Mouse (Mus musculus): ENCODE data around the gene Il20ra. TPM values are rescaled to one million over a fixed set of nuclear protein-coding genes. Genes with fewer than 3 reads are reported as not detected.

Gene Il20ra
- polyA plus RNA-seq (2016; fragmentation: Nextera tagmentation; extraction: Ambion mirVana): not detected in 2 replicates

GRCm38 (mm10) chr10:19712421-19712836, at the start of gene Il20ra:
TSS of gene Il20ra (plus strand) at chr10:19712570.
- Histone ChIP-seq H3K27ac (ENCODE audit: poor library complexity, severe bottlenecking) (no peak within 1 kb of the TSS), H3K4me1 (replicated peaks) (peaks cover 19% of the 10 kb centered on the region), H3K4me2 (peak within 1 kb of the TSS; percentile 74), H3K36me3 (no peaks in the 10 kb centered on the region), H3K27me3 (replicated peaks) (peaks cover 34% of the 10 kb centered on the region), H3K4me3 (peak within 1 kb of the TSS; percentile 45), H3K9ac (peak within 1 kb of the TSS; percentile 59), H3K9me3 (replicated peaks) (no peaks in the 10 kb centered on the region)
- ATAC-seq (ENCODE audit: insufficient number of reproducible peaks, low FRiP score): no peak
- WGBS: 2% methylated on average over 29 of the region's 29 CpGs

GRCm38 (mm10) chr10:19668973-19669372, 43.4 kb upstream of the Il20ra start:
- Histone ChIP-seq H3K4me3 (no peak overlapping the region), H3K4me2 (no peak overlapping the region), H3K4me1 (replicated peaks) (no peaks in the 10 kb centered on the region), H3K27me3 (replicated peaks) (no peaks in the 10 kb centered on the region), H3K9me3 (replicated peaks) (no peaks in the 10 kb centered on the region), H3K9ac (no peak overlapping the region), H3K27ac (ENCODE audit: poor library complexity, severe bottlenecking) (no peak overlapping the region), H3K36me3 (no peaks in the 10 kb centered on the region)
- ATAC-seq (ENCODE audit: insufficient number of reproducible peaks, low FRiP score): no peak
- WGBS: 82% methylated on average over 5 of the region's 5 CpGs

GRCm38 (mm10) chr10:19672015-19672414, 40.4 kb upstream of the Il20ra start:
- H3K4me3 ChIP-seq: no peak overlapping the region
- ATAC-seq (ENCODE audit: insufficient number of reproducible peaks, low FRiP score): no peak

GRCm38 (mm10) chr10:19673146-19673545, 39.2 kb upstream of the Il20ra start:
- no peaks in the 10 kb centered on the region for H3K27me3 ChIP-seq (replicated peaks)
- ATAC-seq (ENCODE audit: insufficient number of reproducible peaks, low FRiP score): no peak
- no peak overlapping the region for H3K27ac ChIP-seq (ENCODE audit: poor library complexity, severe bottlenecking)
- no peak overlapping the region for H3K4me2 ChIP-seq
- WGBS: 77% methylated on average over 1 of the region's 1 CpGs
- H3K36me3 ChIP-seq: no peaks in the 10 kb centered on the region
- H3K9me3 ChIP-seq (replicated peaks): no peaks in the 10 kb centered on the region
- H3K9ac ChIP-seq: no peak overlapping the region
- H3K4me1 ChIP-seq (replicated peaks): no peaks in the 10 kb centered on the region
- no peak overlapping the region for H3K4me3 ChIP-seq

More at GRCm38 (mm10) chr10:19672015-19672414, 40.4 kb upstream of the Il20ra start:
- no peak overlapping the region for H3K4me2 ChIP-seq
- H3K27me3 ChIP-seq (replicated peaks): no peaks in the 10 kb centered on the region
- no peak overlapping the region for H3K9ac ChIP-seq
- no peak overlapping the region for H3K27ac ChIP-seq (ENCODE audit: poor library complexity, severe bottlenecking)
- H3K36me3 ChIP-seq: no peaks in the 10 kb centered on the region
- no peaks in the 10 kb centered on the region for H3K4me1 ChIP-seq (replicated peaks)
- H3K9me3 ChIP-seq (replicated peaks): no peaks in the 10 kb centered on the region

GRCm38 (mm10) chr10:19687686-19688085, 24.7 kb upstream of the Il20ra start:
- no peak for ATAC-seq (ENCODE audit: insufficient number of reproducible peaks, low FRiP score)
- 76% methylated on average over 3 of the region's 3 CpGs for WGBS

GRCm38 (mm10) chr10:19691287-19691686, 21.1 kb upstream of the Il20ra start:
- 57% methylated on average over 3 of the region's 3 CpGs for whole genome bisulfite sequencing
- no peak overlapping the region for H3K9ac ChIP-seq
- H3K4me3 ChIP-seq: no peak overlapping the region
- peaks cover 9% of the 10 kb centered on the region for H3K4me1 ChIP-seq (replicated peaks)
- no peaks in the 10 kb centered on the region for H3K9me3 ChIP-seq (replicated peaks)
- no peaks in the 10 kb centered on the region for H3K27me3 ChIP-seq (replicated peaks)
- ATAC-seq (ENCODE audit: insufficient number of reproducible peaks, low FRiP score): no peak
- H3K36me3 ChIP-seq: no peaks in the 10 kb centered on the region
- H3K4me2 ChIP-seq: no peak overlapping the region
- no peak overlapping the region for H3K27ac ChIP-seq (ENCODE audit: poor library complexity, severe bottlenecking)

More at GRCm38 (mm10) chr10:19687686-19688085, 24.7 kb upstream of the Il20ra start:
- Histone ChIP-seq H3K36me3 (no peaks in the 10 kb centered on the region), H3K4me1 (replicated peaks) (peaks cover 9% of the 10 kb centered on the region), H3K9me3 (replicated peaks) (no peaks in the 10 kb centered on the region), H3K27ac (ENCODE audit: poor library complexity, severe bottlenecking) (no peak overlapping the region), H3K4me3 (no peak overlapping the region), H3K4me2 (no peak overlapping the region), H3K9ac (no peak overlapping the region), H3K27me3 (replicated peaks) (no peaks in the 10 kb centered on the region)

GRCm38 (mm10) chr10:19691771-19692170, 20.6 kb upstream of the Il20ra start:
- H3K9me3 ChIP-seq (replicated peaks): no peaks in the 10 kb centered on the region
- no peaks in the 10 kb centered on the region for H3K27me3 ChIP-seq (replicated peaks)
- no peak overlapping the region for H3K27ac ChIP-seq (ENCODE audit: poor library complexity, severe bottlenecking)
- no peak overlapping the region for H3K9ac ChIP-seq
- H3K36me3 ChIP-seq: no peaks in the 10 kb centered on the region
- 0 out of 2 replicates have a peak overlapping the region, but pooled peaks have one; percentile 11 for H3K4me2 ChIP-seq
- ATAC-seq (ENCODE audit: insufficient number of reproducible peaks, low FRiP score): no peak
- 39% methylated on average over 13 of the region's 13 CpGs for WGBS
- H3K4me3 ChIP-seq: no peak overlapping the region
- peaks cover 9% of the 10 kb centered on the region for H3K4me1 ChIP-seq (replicated peaks)

GRCm38 (mm10) chr10:19692332-19692731, 20.0 kb upstream of the Il20ra start:
- no peak overlapping the region for H3K9ac ChIP-seq
- H3K27me3 ChIP-seq (replicated peaks): no peaks in the 10 kb centered on the region
- no peaks in the 10 kb centered on the region for H3K36me3 ChIP-seq
- no peak for ATAC-seq (ENCODE audit: insufficient number of reproducible peaks, low FRiP score)
- H3K9me3 ChIP-seq (replicated peaks): no peaks in the 10 kb centered on the region
- peaks cover 9% of the 10 kb centered on the region for H3K4me1 ChIP-seq (replicated peaks)
- no peak overlapping the region for H3K4me3 ChIP-seq
- H3K27ac ChIP-seq (ENCODE audit: poor library complexity, severe bottlenecking): no peak overlapping the region
- 78% methylated on average over 7 of the region's 7 CpGs for WGBS
- H3K4me2 ChIP-seq: no peak overlapping the region

GRCm38 (mm10) chr10:19692988-19693387, 19.4 kb upstream of the Il20ra start:
- H3K27ac ChIP-seq (ENCODE audit: poor library complexity, severe bottlenecking): no peak overlapping the region
- H3K9me3 ChIP-seq (replicated peaks): no peaks in the 10 kb centered on the region
- 45% methylated on average over 8 of the region's 8 CpGs for WGBS
- no peaks in the 10 kb centered on the region for H3K36me3 ChIP-seq
- peak overlapping the region; percentile 22; the same call in 1 of the 2 replicates for H3K4me2 ChIP-seq
- no peak overlapping the region for H3K4me3 ChIP-seq
- ATAC-seq (ENCODE audit: insufficient number of reproducible peaks, low FRiP score): no peak
- H3K9ac ChIP-seq: no peak overlapping the region
- peaks cover 9% of the 10 kb centered on the region for H3K4me1 ChIP-seq (replicated peaks)
- H3K27me3 ChIP-seq (replicated peaks): no peaks in the 10 kb centered on the region

- peaks cover 9% of the 10 kb centered on the region for H3K4me1 ChIP-seq (replicated peaks)
- no peak overlapping the region for H3K9ac ChIP-seq
- H3K36me3 ChIP-seq: no peaks in the 10 kb centered on the region
- no peaks in the 10 kb centered on the region for H3K9me3 ChIP-seq (replicated peaks)
- no peak overlapping the region for H3K27ac ChIP-seq (ENCODE audit: poor library complexity, severe bottlenecking)
- ATAC-seq (ENCODE audit: insufficient number of reproducible peaks, low FRiP score): no peak
- H3K4me3 ChIP-seq: no peak overlapping the region
- 63% methylated on average over 2 of the region's 2 CpGs for WGBS
- no peak overlapping the region for H3K4me2 ChIP-seq
- no peaks in the 10 kb centered on the region for H3K27me3 ChIP-seq (replicated peaks)
These were observed 18.7 kb upstream of the Il20ra start for GRCm38 (mm10) chr10:19693629-19694028.

- Histone ChIP-seq H3K36me3 (no peaks in the 10 kb centered on the region), H3K4me3 (no peak overlapping the region), H3K4me1 (replicated peaks) (peaks cover 7% of the 10 kb centered on the region), H3K27ac (ENCODE audit: poor library complexity, severe bottlenecking) (no peak overlapping the region), H3K9ac (no peak overlapping the region), H3K27me3 (replicated peaks) (no peaks in the 10 kb centered on the region), H3K4me2 (no peak overlapping the region), H3K9me3 (replicated peaks) (no peaks in the 10 kb centered on the region)
- no peak for ATAC-seq (ENCODE audit: insufficient number of reproducible peaks, low FRiP score)
- WGBS: 67% methylated on average over 1 of the region's 1 CpGs
These were observed 13.0 kb upstream of the Il20ra start for GRCm38 (mm10) chr10:19699331-19699730.

GRCm38 (mm10) chr10:19704445-19704844, 7.9 kb upstream of the Il20ra start:
- Histone ChIP-seq H3K4me3 (no peak overlapping the region), H3K4me2 (no peak overlapping the region), H3K9ac (no peak overlapping the region), H3K27ac (ENCODE audit: poor library complexity, severe bottlenecking) (no peak overlapping the region), H3K27me3 (replicated peaks) (peaks cover 8% of the 10 kb centered on the region; the same call in 1 of the 2 replicates), H3K4me1 (replicated peaks) (peaks cover 7% of the 10 kb centered on the region), H3K9me3 (replicated peaks) (no peaks in the 10 kb centered on the region), H3K36me3 (no peaks in the 10 kb centered on the region)
- 67% methylated on average over 8 of the region's 8 CpGs for WGBS
- no peak for ATAC-seq (ENCODE audit: insufficient number of reproducible peaks, low FRiP score)

Data from heart, embryonic 12.5 days (tissue).